Mouse (Mus musculus): ENCODE measurements around the gene Rnf126.

The Rnf126 gene

DNA sequence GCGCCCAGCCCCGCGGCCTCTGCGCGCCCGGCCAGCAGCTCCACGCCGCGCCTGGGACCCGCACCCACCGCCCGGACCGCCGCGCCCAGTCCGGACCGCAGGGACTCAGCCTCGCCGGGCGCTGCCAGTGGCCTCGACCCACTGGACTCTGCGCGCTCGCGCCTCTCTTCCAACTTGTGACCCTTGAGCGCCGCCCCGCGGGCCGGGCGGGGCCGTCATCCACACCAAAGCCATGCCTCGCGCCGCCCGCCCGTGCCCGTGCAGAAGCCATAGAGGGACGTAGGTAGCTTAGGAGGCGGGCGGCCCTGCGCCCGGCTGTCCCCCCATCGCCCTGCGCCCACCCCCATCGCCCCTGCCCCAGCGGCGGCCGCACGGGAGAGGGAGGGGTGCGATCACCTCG lies 31.4 kb downstream of the Rnf126 start:
- in situ Hi-C loops (cut with MboI; ENCODE audit: low sequenced_read_pairs): no loop called here

DNA sequence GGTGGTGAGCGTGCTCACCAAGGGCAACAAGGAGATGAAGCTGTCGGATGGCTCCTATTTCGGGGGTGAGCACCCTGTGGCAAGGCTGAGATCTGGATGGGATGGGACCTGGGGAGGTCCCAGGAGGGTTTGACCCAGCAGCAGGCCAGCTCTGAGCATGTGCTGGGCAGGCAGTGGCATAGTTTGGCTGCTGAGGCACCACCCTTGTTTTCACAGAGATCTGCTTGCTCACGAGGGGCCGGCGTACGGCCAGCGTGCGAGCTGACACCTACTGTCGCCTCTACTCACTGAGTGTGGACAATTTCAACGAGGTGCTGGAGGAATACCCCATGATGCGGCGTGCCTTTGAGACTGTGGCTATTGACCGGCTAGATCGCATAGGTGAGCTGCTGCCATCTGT lies 32.9 kb downstream of the Rnf126 start:
- in situ Hi-C loops (cut with MboI; ENCODE audit: low sequenced_read_pairs): no loop called here

DNA sequence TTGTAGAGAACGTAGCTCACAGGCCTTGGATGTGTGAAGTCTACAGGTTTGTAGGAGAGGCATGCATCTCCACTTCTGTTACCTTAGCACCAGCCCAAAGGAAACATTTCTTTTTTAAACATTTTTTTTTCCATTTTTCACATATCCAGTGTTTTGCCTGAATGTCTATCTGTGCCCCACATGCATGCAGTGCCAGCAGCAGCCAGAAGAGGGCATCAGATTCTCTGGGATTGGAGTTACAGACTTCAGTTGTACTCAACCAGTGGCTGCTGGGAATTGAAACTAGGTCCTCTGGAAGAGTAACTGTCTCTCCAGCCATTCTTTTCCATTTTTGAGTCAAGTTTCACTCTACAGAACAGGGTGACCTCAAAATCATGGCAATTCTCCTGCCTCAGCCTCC lies 34.3 kb downstream of the Rnf126 start:
- in situ Hi-C loops (cut with MboI; ENCODE audit: low sequenced_read_pairs): no loop called here

DNA sequence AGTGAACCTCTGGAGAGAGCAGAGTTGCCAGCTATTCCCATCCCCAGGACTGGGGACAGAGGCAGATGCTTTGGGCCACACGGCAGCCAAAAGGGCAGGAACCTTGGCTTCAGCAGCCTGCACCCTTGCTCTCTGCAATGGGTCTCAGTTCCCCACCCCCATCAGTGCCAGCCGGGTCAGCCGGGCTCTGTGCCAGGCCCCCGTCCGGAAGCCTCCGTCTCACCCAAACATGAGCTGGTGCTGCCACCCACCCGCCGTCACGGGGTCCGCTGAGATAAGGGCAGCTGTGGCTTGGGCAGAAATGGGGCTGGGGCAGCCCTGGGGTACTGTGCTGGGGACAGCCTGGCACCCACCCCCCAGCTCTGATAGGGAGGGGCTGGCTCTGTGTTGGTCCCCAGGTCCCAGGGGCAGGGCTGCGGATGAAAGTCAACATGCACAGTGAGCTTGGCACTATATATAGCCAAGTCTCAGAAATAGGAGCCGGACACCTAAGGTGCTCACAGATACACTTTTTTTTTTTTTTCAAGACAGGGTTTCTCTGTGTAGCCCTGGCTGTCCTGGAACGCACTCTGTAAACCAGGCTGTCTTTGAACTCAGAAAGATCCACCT lies 37.3 kb downstream of the Rnf126 start:
- in situ Hi-C loops (cut with MboI; ENCODE audit: low sequenced_read_pairs): no loop called here

DNA sequence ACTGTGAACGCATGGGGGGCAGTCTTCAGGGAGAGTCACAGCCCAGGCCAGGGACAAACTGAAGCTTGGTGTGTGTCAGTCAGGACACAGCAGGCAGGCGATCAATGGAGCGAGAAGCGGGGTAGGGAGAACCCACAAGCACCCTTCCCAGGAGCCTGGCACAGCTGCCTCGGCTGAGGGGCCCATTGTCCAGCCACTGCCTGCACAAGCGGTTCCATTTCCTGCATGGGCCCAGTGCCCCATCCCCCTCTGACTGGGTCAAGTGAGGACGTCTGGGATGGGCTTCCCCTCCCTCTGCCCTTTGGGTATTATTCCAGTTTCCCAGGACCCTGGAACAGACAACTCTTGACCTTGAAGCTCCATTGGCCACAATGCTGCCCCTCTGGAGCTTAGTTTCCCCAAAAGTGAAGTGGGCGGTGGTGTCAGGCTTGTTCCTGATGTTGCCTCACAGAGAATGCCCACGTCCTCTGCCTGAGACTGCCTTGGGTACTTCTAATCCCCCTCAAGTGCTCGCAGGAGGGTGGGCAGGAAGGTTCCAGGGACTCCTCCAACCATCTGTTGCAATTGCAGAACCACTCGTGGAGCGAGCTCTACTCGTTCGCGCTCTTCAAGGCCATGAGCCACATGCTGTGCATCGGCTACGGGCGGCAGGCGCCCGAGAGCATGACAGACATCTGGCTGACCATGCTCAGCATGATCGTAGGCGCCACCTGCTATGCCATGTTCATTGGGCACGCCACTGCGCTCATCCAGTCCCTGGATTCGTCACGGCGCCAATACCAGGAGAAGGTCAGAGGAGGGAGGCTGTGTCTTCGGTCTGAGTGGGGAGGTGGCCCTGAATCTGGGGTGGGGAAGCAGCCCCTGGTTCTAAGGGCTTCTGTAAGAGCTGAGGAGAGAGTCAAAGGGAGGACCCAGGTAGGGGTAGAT lies 38.2 kb downstream of the Rnf126 start:
- in situ Hi-C loops (cut with MboI; ENCODE audit: low sequenced_read_pairs): no loop called here

DNA sequence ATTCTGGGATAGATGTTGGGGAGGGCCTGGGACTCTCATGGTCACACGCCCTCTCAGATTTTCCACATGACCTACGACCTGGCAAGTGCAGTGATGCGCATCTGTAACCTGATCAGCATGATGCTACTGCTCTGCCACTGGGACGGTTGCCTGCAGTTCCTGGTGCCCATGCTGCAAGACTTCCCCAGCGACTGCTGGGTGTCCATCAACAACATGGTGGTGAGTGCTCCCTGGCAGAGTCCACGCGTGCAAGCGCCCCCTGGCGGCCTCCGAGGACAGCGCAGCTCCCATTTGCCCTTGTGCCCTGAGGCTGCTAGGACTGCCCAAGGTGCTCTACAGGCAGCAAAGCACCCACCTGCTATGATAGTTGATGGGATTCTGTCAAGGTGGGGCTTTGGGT lies 40.7 kb downstream of the Rnf126 start:
- in situ Hi-C loops (cut with MboI; ENCODE audit: low sequenced_read_pairs): no loop called here

DNA sequence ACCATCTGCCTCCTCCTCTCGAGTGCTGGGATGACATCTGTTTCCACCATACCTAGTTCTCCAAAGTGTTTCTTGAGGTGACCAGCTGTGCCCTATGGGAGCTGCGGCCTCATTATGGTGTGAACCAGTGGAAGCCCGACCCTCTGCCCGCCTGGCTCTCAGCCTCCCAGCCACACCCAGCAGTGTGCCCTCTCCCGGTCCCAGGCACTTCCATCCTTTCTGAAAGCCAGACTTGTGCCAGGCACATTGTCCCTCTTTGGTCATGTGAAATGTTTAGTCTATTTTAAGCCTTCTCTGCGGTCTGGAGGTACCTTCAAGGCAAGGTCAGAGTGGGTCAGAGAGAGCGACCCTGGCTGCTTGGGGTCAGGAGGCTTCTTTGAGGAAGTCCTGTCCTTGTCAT lies 43.1 kb downstream of the Rnf126 start:
- in situ Hi-C loops (cut with MboI; ENCODE audit: low sequenced_read_pairs): no loop called here

DNA sequence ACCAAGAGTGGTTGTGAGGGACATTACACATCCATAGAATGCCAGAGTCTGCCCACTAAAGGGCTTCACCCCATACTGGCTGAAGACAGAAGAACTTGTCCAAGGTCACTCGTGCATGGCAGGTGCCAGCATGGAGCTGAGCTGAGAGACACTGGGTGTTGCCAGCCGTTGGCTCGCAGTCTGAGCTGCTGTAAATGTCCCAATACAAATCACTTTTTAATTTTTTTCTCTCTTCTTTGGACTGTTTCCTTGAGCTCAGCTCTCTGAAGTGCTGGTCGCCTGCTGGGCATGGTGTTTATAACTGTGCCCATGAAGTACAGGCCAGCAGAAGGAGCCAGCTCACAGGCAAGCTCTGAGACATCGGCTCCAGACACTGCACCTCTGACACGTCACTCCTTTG lies 43.7 kb downstream of the Rnf126 start:
- in situ Hi-C loops (cut with MboI; ENCODE audit: low sequenced_read_pairs): no loop called here

DNA sequence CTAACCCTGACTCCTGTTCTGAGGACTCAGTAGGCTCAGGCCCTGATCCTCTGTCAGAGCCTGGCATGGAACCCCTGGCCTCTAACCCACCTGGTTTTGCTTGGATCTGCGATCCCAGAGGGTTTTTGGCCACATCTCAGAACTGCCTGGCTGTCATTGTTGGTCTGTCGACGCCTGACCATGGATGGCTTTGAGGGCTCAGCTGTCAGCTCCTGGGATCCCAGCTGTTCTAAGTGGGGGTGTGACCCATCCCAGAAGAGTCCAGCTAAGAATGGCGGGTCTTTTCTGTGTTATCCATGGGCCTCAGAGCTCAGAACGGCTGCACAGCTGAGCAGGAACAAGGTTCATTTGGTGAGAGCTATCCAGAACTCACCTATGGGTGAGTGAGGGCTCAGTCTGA lies 45.7 kb downstream of the Rnf126 start:
- in situ Hi-C loops (cut with MboI; ENCODE audit: low sequenced_read_pairs): no loop called here

DNA sequence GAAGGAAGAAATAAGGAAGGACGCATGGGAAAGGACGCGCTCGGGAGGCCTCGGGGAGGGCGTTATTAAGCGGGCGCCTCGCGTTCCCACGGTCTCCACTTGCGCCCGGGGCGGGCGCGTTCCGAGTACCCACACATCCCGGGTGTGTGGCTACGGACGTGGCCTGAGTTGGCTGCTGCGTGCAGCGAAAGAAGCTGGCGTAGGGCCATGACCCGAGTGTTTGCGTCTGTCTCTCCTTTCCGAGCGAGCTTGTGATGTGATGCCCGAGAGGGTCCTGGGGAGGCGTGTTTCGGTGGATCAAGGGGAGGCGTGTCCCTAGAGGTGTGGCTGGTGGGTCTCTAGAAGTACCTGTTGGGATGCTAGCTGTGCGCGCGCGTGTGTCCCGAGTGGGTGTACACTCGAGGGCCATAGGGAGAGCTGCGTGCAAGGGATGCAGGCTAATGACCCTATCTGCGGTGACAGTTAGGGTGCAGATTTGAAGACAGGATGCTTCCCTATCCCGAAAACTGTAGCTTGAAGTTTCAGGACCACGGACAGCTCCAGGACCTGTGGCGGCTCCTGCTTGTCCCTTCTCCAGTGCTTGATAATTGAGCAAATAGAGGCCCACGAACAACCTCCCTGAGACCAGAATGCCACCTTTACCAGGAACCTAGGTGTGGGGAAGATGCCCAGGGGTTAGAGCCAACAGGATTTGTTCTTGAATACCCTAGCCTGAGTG lies 49.0 kb downstream of the Rnf126 start:
- in situ Hi-C loops (cut with MboI; ENCODE audit: low sequenced_read_pairs): no loop called here

DNA sequence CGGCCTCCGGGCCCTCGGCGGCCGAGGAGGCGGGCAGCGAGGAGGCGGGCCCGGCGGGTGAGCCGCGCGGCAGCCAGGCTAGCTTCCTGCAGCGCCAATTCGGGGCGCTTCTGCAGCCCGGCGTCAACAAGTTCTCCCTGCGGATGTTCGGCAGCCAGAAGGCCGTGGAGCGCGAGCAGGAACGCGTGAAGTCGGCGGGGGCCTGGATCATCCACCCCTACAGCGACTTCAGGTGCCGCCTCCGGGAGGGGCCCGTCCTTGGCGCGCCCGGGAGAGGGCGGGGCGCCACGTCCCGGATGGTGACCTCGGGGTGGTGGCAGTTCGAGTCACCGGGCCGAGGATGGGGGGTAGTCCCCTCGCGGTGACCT lies 49.8 kb downstream of the Rnf126 start:
- in situ Hi-C loops (cut with MboI; ENCODE audit: low sequenced_read_pairs): no loop called here

DNA sequence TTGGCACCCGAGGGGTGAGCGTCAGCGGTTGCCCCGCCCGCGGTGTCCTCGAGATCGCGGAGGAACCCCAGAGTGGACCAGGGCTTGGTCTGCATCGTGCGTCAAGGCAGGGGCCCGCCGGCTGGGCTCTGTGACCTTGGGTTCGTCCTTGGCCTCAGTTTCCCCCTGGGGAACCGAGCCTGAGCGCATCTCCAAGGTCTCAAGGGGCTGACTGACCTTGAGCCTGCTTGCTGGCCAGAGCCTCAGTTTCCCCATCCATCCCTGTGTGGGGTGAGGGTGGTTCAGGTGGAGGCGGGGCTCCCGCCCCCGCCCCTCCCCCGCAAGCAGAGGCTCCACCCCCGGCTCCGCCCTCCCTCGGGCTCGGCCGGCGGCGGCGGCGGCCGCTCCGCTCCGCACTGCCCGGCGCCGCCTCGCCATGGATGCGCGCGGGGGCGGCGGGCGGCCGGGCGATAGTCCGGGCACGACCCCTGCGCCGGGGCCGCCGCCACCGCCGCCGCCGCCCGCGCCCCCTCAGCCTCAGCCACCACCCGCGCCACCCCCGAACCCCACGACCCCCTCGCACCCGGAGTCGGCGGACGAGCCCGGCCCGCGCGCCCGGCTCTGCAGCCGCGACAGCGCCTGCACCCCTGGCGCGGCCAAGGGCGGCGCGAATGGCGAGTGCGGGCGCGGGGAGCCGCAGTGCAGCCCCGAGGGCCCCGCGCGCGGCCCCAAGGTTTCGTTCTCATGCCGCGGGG lies 50.3 kb downstream of the Rnf126 start, which contains the start of gene Hcn2:
Gene Hcn2 (plus strand): TSS at position 381 of the 734 bp plus-strand sequence.
- in situ Hi-C loops (cut with MboI; ENCODE audit: low sequenced_read_pairs): no loop called here

DNA sequence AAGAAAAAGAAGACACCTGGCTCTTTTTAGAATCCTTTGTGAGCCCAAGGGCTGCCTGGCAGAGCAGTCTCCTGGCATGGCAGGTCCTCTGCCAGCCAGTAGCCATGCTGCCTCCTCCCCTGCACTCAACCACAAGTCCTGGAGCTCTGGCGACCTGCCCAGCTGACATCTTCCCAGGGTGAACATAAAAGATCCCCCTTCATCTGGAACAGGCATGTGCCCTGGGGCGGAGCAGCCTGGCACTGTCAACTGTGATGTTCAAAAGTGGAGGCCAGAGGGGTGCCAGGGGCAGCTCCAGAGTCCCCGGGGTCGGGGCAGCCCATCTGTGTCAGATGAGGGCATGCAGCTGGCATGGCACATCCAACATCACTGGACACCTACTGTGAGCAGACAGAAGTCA lies 51.8 kb downstream of the Rnf126 start:
- in situ Hi-C loops (cut with MboI; ENCODE audit: low sequenced_read_pairs): no loop called here

DNA sequence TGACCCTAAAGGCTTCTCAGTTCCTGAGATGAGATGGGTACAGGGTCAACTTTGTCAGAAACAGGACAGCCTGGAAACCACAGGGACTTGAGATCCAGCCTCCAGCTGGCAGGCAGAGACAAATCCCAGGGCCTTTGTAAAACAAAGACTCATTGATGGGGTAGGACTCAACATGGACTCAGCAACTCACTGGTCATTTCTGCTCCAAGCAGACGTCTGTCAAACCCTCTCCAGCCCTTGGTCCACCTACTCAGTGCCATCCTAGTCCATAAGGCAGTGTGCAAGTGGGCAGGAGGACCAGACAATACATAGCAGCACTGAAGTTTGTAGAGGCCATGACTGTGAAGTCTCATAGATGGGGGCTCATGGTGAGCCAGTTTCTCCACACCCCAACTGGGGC lies 53.6 kb downstream of the Rnf126 start:
- in situ Hi-C loops (cut with MboI; ENCODE audit: low sequenced_read_pairs): no loop called here

DNA sequence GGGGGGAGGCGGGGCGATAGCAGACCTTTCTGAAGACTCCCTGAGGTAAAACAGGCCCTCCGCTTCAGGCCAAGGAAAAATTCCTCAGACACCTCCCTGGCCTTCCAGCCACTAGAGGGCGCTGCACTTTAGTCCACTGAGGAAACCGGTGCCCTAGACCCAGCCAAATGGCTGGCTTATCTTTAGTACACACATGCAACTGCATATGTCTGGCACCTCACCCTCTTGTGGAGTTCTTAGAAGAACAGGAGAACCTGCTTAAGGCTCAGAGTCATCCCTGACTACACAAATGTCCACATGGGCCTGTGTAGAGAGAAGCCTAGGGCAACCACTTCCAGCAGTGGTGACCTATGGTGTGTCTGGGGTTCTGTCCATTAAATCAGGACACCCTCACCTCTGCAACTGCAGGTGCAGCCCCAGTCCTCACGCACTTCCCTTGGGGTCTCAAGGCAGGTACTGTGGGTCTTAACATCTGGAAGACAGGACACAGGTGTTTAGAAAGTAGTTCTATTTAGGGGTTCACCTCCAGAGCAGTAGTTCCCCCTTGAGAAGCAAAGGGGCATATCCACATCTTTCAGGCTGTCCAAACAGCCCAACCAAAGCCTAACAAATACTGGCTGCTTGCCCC lies 54.1 kb downstream of the Rnf126 start:
- in situ Hi-C loops (cut with MboI; ENCODE audit: low sequenced_read_pairs): no loop called here

DNA sequence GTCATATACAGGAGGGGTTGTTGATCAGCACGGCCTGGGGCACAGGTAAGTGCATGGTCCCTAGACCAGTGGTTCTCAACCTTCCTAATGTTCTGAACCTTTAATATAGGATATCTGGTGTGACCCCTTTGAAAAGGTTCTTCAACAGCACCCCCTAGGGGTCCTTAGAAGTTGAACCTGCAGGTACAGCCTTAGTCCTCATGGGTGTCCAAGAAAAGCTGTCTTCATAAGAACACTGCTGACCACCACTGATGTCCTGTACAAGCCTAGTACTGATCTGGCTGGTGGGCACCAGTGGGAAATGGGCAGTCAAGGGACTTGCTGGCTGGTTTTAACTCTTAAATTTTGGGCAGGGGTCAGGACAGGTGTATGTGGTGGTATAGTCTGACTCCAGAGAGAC lies 54.7 kb downstream of the Rnf126 start:
- in situ Hi-C loops (cut with MboI; ENCODE audit: low sequenced_read_pairs): no loop called here

DNA sequence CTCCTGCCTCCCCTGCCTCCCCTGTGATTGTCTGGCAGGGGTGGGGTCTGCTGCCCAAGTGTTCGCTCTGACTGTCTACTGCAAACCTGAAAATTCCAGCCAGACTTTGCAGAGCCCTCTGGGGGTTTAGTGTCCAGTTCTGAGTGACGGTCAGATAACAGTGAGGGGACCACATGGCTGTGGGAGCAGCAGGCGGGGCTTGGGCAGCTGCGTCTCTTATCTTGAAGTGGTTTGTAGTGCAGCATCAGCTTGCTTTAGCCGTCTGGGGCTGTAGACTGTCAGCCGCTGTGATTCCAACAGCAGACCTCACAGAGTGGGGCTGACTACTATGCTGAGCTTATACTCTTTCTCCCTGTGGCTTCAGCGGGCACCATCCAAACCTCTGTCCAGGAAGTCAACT lies 57.4 kb downstream of the Rnf126 start:
- in situ Hi-C loops (cut with MboI; ENCODE audit: low sequenced_read_pairs): no loop called here

DNA sequence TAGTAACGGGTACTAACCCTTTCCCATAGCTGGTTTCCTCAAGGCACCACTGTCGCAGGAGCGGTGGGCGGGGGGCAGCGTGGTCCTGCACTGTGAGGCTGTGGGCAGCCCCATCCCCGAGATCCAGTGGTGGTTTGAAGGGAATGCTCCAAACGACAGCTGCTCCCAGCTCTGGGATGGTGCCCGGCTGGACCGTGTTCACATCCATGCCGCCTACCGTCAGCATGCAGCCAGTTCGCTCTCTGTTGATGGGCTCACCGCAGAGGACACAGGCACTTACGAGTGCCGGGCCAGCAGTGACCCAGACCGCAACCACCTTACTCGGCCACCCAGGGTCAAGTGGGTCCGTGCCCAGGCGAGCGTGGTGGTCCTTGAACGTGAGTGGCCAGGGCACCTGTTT lies 58.1 kb downstream of the Rnf126 start:
- in situ Hi-C loops (cut with MboI; ENCODE audit: low sequenced_read_pairs): no loop called here

Data from CH12F3 (cell line).